Mouse (Mus musculus) cerebral cortex, adult 2 months (tissue): ENCODE results near the gene Cpa1.

Experiments
- WGBS: fragments of 180-500 bp; shearing (Covaris S2); methylation state at CpG from one replicate; pipeline ENCODE4 v1.1.7; 2018; 5-methylcytosine and 5-hydroxymethylcytosine counted together

Cpa1 gene

DNA sequence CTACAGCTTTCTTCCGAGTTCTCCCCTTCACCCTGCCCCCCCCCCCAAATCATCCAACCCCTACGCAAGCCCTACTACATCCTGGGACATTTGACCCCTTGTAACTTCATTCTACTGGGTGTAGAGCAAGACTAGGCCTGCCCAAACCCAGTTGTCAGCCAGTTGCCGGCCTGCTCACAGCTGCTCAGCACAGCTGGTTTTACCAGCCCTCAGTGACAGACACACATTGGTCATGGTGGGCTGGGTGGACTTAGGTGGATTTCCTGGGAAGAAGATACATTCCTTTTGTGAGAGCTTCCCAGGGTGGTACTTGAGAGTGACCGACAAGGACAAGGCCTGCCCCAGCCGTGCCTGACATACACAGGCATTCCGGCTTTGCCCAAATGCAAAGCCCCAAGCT is 18.0 kb upstream of the Cpa1 start:
- 92% methylated on average over 6 of the region's 6 CpGs for WGBS

DNA sequence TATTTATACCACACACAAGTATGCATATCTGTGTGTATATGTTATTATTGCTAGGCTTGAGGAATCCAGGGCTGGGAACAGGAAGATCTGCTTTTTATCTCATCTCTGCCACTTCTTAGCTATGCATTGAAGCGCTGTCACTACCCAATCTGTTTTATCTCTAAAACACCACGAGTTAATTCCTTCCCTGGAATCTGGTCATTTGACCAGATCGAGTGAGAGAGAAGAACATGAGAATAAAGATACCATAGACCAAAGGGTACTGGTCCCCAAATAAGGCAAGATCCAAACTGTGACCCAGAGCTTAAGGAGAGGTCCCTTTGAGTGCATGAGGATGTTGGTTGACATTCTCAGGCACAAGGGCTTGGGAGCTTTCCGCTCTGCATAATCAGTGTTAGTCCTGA is 17.0 kb upstream of the Cpa1 start:
- WGBS = 80% methylated on average over 4 of the region's 4 CpGs

DNA sequence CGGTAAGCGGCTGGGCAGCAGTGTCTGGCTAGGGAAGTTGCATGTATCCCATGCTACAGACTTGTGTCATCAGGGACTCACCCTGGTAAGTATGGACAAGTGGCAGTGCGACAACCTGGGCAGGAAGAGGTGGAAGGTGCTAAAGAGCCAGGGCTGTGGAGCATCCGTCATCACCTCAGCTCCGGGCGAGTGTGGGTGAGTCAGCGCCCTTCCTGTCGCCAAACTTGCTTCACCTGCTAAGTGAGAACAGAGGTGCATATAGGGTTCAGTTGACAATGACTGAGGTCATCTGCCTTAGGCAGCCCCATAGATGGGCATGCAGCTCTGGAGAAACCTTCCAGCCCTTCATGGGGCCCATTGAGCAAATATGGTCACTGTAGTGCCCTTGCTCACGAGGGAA is 14.3 kb upstream of the Cpa1 start:
- whole genome bisulfite sequencing = 94% methylated on average over 9 of the region's 9 CpGs

DNA sequence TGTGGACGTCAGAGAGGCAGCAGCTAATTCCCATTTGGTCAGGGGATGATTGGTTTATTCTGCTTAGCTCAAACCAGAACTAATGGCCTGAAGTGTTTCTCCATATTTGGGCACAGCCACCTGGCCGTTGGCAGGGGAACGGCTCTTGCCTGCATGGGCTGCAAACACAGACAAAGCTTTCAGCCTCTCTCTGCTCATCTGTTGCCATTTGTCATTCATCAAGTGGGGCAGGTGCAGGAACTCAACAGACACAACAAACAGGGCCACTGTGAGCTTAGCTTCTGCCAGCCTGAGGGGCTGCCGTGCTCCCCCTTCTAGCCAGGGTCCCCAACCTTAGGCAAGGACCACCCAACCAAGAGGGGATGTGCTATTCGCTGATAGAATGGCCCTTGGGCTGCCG is 10.9 kb upstream of the Cpa1 start:
- WGBS = 66% methylated on average over 6 of the region's 6 CpGs

DNA sequence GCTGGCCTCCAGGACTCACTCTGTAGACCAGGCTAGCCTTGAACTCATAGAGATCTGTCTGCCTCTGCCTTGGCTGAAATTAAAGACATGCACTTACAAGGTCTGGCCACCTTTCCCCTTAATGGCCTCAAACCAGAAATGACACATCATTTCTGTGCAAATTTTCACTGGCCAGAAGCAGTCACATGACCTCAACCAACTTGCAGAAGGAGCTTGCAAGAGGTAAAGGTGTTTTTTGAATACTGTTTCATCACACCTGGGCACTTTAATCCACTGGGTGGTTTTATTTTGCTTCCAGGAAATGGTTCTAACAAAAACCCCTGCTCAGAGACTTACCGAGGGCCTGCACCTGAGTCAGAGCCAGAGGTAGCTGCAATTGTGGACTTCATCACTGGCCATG is 9.0 kb upstream of the Cpa1 start:
- 95% methylated on average over 1 of the region's 1 CpGs for WGBS

DNA sequence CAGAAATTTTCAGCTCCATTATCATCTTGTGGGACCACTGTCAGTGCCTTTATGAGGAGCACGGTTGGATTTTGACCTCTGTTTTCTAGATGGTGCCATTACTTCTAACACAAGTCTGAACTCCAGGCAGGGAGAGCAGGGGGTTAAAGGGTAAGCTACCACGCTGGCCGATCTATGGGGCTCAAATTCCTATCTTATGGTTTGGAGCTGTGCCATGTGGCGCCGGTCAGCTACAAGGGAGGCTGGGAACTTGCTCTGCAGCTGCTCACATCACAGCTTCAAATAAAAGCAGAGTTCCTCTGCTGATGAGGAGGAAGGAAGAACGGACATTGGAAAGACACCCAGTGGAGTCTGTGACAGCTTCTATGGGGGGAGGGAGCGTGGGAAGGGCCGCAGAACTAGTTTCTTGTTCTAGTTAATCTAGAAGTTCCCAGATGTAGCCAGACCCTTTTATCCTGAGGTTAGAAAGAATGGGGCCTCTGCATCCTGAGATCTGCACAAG is 3.6 kb upstream of the Cpa1 start:
- WGBS = 78% methylated on average over 8 of the region's 8 CpGs

DNA sequence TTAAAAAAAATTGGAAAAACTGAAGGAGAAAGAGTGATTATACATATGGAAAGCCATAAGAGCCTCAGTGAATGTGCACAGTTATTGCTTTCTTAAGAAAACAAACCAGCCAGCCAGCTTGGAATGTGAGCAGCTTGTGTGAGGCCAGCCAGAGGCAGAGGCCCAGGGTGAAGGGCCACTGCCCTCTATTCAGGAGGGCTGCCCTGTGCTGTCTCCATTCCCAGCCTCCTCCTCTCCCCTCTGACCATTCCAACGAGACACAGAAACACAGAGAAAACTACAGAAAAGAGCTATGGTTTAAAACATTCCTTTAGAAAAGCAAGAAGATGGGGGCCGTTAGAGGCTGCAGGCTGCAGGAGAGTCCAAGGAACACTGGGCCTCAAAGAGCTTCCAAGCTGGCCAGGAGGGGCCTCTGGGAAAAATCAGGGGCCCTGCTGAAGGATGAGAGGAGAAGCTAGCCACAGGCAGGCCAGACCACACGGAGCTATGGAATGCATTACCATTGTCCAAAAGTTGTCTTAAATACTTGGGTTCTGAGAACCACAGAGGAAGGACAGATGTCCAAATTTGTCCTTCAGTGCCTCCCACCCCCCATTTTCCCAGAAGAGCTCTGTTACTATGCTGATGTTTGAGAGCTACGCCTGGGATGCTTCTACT is 2.7 kb upstream of the Cpa1 start:
- 86% methylated on average over 4 of the region's 4 CpGs for WGBS

DNA sequence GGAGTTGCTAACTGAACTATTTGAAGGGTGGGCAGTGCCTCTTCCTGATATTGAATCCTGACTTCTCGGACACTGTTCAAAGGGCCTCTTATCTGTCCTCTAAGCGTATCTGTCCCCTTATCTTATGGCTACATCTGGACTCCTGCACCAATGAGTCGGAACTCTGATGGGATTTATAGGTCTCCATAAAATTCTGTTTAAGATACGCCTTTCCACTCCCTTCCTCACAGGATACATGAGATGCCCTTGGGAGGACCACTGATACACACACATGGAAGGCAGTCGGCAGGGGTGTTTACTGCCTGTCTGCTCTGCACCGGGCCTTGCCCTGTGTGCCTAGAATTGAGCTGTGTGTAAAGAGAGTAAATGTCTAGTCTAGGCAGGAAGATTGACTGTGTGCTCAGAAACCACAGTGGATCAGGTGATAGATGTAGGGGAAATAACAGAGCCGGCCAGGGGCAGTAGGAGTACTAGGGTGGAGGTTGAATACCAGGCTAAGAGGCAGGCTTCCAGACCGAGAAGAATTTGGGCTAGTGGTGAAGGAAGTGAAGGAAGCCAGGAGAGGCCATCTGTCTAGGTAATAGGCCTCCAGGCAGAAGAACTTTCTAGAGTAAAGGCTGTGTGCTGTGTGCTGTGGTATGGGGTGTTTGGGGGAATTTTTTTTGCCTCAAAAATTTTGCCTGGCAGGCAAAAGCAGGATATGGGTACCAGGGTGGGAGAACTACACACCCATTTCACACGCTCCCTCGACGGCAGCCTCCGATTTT is 4.9 kb downstream of the Cpa1 start:
- 77% methylated on average over 12 of the region's 12 CpGs for WGBS

DNA sequence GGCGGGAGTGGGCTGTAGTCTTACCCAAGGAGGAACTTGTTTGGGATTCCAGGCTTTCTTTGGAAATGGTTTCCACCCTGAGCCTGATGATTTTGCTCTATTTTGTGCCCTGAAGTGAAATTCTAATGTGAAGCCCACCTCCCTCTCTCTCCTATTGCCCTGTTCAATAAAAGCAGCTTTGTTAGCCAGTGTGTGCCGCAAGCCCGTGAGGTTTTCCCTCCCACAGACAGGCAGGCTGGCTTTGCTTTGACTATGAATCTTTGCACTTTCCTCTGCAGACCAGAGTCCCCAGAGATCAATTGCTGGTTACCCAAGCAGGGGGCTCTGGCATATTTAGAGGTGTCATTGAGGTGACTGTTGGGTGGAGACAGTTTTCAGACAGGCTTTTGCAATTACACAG is 5.4 kb downstream of the Cpa1 start:
- 75% methylated on average over 3 of the region's 3 CpGs for WGBS

DNA sequence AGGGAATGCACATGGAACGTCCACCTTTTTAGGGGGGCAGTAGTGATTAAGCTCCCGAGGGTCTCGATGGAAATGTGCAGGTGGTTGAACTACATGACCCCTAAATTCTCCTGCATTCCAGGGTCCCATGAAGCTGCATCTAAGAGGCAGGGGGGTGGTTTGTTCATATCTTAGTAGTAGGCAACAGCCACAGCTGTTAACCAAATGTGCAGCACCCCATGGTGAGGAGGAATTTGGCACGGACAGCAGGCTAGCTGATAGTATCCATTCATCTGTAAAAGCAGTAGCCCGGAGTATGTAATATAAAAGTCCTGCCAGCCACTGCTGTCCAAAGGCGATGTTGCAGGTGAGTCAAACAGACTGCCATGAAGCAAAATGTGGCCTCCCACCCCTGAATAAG is 6.4 kb downstream of the Cpa1 start:
- WGBS = 83% methylated on average over 6 of the region's 6 CpGs

DNA sequence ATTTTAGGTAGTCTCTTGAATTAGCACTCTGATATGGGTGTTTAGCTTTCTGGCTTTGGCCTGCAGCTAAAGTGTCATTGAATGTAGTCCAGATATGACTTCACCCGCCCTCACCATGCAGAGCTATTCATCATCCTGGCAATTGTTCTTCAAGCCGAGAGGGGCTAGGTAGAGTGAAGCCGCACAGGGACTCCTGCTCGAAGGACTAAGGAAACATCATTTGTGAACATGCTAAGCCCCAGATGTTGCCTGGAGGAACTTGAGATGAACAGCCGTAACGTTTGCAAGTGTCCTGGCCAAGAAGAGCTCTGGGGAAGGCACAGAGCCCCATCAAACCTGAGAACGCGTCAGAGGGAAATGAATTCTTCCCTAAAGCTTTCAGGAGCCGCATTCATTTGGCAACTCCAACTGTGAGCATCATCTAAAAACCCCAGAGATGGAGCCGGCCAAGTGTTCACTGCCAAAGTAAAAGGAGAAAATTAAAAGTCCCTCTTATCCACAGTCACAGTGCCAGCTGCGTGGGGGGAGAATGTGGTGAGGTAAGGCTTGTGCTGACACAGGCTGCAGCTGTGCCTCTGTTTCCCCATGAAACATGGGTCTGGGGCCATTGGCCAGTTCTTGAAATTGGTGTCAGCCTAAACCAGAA is 10.8 kb downstream of the Cpa1 start:
- WGBS = 39% methylated on average over 11 of the region's 11 CpGs

DNA sequence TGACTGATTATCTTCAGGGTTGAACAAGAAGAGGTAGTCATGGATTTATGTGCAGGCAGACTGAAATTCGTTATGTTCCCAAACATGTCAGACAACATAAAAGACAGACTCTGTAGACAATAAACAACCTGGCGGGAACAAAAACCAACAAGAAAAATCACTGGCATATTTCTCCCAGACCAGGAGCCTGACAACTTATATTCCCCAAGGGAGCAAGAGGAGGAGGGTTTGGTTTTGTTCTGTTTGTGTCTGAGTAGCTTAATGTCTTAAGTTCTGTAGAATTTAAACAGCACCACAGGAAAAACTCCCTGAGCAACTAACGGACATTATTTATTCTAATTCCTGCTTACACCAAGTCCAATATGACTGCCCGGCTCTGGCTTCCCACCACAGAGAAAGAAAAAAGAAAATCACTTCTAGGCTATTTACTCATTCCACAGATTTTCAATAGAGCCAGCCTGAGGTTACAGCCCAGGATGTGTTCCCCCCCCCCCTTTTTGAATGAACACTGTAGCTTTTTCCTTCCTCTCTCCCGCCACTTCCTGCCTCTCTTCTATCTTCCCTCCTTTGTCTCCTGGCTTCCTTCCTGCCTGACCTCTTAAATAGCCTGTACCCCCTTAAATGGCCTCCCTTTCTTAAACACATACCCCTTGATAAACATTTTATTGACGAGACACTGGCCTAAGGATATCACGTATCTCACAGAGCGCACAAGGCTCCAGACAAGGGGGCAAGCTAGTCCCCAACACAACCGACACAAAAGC is 13.6 kb downstream of the Cpa1 start:
- 76% methylated on average over 9 of the region's 9 CpGs for WGBS

DNA sequence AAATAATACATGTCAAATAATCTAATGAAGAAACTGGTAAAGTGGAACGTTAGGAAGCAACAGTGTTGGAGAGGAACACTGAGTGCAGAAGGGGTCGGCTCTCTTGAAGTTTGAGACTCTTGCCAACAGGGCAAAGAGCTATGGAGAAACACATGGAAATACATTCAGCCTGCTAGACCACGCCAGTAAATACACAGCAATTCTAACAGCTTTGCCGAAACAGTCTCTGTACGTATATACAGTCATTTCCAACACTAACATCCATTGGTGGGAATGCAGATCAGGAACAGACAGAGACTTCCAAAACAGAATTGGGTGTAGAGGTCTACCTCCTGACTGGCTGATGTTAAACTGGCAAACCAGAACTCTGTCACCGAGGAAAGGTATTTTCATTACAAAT is 14.5 kb downstream of the Cpa1 start:
- 87% methylated on average over 6 of the region's 6 CpGs for WGBS

DNA sequence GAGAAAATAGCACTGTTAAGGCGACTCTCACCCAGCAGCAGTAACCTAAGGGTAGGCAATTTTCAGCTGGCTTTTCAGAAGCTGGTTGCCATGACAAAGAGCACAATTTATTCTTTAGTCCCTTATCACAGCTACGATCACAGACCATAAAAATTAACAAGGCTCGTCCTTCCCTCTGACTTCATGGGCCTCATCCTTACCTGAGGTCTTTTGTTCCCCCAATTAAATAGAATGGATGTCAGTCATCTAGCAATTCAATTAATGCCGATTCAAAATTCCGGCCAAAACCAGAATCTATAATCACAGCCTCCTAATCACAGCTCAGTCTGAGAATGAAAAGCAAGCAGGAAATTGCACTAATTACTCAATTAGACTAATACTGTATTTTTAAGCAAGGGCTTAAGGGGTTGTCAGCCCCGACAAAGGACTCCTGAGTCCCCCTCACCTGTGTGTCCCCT is 15.4 kb downstream of the Cpa1 start:
- 69% methylated on average over 6 of the region's 6 CpGs for WGBS

DNA sequence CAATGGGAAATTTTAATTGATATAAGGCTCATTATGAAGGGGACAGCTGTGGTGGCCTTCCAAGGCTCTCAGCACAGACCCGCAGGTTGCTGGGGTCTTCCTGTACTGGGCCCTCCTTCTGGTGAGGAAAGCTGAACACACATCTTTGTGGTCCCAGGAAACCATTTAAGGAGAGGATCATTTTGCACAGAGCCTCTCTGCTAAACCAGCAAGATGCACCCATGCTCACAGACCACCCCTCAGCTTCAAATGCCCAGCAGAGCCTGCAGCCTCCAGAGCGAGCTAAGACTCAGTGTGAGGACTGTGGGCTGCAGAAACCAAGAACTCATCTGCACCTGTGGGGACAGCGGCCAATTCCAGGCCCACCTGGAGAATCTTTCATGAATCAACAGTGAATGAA is 15.9 kb downstream of the Cpa1 start:
- 88% methylated on average over 3 of the region's 3 CpGs for WGBS

DNA sequence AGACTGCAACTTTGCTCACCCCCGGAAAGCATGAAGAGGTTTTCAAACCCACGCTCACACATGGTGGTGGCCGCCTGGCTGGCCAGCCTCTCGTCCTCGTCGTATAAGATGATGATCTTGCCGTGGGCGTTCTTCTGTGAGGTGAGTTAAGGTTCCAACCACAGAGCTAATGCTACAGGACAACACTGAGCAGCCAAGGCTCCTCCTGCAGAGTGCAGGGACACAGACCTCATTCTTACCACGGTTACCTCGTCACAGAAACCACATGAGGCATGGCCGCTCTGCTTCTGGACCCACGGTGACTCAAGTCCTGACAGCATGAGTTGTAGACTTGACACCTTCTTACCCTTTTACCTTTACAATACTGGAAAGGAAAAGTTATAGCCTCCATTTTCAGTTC is 18.3 kb downstream of the Cpa1 start:
- WGBS = 84% methylated on average over 12 of the region's 12 CpGs

DNA sequence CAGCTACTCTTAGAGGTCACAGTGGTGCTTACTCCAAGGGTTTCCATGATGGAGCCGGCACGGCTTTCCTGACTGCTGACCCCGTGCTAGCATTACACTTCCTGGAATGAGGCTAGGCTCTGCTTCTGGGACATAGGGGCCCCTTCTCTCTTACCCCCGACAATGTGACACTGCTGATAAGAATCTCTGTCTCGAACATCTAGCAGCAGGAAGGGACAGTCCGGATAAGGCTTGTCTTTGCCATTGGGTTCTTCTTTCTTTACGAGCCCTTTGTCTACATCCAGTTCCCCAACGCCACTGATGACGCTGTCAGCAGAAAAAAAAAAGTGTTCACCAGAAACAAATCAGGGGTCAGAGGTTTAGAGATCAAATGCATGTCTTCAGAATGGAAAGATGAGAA is 19.6 kb downstream of the Cpa1 start:
- 85% methylated on average over 9 of the region's 9 CpGs for WGBS

DNA sequence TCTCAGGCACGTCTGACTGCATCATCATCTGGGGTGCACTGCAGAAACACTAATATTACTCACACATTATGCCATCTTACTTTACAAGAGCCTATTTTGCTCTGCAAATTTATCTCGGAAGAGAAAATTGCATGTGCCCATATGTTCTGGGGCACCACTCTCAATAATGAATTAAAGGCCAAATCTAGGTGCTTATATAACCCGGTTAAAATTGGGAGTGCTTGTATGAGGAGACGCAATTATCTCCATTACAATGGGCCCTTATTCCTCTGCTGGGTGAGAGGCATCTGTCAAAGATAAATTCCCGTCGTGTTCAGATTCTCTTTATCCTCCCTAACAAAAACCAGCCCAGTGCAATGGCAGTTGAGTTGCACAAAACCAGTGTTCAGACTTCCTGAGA is 25.8 kb downstream of the Cpa1 start:
- WGBS = 49% methylated on average over 6 of the region's 6 CpGs

DNA sequence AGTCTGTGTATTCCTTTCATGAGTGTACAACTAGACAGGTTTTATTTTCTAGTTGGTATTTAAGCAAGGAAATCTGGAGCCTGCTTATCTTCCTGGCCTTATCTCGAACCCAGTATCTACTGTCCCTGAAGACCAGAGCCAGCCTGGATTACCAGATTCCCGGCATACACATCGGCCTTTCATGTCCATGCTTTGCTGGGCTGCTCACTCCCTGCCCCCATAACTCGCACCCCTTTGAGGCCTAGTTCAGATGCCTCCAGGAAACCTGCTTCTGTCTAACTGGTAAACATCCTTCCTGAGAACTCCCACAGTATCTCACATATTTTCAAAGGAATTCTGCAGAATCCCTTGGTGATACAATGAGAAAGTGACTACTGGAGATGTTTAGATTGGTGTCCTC is 26.3 kb downstream of the Cpa1 start:
- WGBS = 74% methylated on average over 4 of the region's 4 CpGs

DNA sequence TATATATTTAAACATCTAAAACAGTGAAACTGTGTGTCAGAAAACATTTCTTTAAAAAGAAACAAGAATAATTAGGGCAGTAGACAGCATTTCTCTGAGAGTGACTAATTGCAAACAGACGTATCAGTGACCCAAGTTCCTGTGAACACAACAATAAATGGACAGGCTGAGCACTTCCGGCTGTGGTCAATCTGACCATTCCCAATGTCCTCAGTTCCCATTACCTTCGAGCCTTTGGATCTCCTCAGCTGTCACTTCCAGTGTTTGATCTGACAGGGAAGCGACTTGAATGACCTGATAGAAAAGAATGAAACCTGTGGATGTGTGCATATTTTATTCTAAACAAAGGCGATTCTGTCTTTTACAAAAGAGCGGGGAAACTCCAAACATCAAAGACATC is 27.0 kb downstream of the Cpa1 start:
- 74% methylated on average over 6 of the region's 6 CpGs for WGBS

DNA sequence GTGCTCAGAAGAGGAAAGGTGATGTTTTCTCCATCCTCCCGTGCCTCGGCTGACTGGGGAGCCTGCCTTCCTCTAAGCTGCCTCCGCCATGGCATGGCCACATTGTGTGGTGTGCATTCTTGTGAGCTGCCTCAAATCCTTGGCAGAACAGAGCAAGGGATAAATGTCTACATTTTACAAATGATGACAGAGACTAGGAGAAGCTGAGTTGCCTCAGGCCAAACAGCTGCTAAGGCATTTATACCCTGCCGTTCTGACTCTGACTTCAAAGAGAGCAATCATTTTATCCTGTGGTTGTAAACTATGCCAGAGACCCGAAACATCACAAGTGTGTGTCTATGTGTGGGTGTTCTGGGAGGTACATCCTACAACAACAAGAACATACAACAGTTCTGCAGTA is 28.6 kb downstream of the Cpa1 start:
- WGBS = 68% methylated on average over 5 of the region's 5 CpGs

DNA sequence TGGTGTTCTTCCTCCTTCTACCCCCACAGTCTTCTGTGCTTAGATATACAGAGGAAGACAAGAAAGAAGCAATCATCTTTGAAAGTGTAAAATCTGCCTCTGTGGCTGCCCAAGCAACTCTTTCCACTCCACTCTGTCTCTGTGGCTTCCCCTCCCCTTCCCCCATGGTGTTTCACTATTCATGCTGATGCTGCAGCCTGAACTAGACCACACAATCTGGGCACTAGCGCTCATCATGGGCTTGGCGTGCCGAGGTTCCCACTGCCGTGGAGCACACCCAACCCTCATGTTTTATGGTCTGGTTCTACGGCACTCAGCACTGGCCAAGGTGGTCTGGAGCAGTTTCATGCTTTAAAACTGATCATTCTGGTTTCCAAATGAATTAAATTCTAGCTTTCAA is 32.7 kb downstream of the Cpa1 start:
- WGBS = 71% methylated on average over 5 of the region's 5 CpGs
